Mouse (Mus musculus): ENCODE data around the gene 4930579F01Rik.

The 4930579F01Rik gene

DNA sequence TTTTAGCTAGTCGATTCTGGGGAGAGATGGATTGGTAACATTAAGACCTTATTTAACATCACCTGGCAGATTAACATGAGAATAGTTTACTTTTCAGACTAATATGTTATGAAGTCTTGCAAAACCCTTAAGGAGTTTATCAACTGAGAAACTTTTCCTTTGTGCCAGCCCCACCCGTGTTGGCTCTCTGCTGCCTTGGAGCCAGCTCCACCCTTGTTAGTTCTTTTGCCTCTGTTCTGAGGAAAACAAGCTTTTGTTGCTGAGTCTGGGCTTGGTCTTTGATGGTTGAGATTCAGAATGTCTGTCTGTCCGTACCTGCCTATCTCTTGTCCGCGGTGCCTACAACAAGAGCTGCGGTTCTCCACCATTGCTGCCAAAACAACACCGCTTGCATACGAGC is 22.5 kb upstream of the 4930579F01Rik start:
- DNase-seq (ENCODE audit: low spot score in 2 of 2) = no peak

GRCm38 (mm10) chr3:138215395-138215989 is 21.9 kb upstream of the 4930579F01Rik start:
- DNase-seq (ENCODE audit: low spot score in 2 of 2) = no peak

DNA sequence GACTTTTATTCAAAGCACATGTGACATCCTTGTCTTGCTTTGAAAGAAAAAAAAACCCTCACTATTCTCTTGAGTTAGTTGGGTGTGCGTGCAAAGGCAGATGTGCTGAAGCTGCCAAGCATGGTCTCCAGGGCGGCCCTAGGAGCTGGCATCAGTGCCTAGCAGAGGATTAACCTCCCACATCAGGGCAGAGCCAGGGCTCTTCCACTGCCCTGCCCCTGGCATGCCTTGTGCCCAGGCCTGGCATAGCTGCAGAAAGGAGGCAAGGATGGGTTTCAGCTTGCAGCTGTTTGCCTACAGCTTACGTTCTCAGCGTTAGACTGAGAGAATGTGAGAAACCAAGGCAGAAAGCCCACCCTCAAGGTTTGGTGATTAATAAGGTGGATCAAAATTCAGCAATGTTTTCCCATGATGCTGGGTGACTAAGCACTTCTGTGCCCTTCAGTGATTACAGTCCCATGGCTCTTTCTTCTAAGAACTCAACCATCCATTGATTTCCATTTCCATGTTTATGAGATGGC is 18.9 kb upstream of the 4930579F01Rik start:
- no peak for DNase-seq (ENCODE audit: low spot score in 2 of 2)

DNA sequence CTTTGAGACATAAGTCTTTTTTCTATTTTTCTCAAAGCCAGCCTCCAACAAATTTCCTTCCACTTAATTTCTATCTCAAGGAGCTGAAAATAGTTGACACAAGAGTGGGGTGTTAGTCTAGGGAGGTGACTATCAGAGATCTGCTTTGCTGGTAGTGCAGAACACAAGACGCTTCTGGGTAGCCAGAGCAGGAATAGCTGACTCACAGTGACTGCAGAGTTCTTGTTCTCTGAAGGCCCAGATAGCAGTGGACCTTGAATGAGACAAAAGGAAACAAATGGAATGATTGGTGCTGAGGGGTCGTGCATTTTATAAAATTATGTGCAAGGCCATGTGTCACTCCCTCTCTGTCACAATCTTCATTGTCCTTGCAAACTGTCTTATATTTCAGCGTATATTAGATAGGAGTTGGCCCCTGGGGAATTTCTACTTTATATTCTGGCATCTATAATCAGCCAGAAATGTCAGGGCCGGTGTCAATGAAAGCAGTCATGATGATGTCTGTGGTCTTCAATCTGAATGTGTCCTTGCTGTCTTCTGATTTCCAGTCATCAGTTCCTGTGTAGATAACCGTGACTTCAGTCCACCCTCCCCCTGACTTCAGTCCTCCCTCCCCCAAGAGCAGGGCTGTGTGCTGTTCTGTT is 16.9 kb upstream of the 4930579F01Rik start:
- no peak for DNase-seq (ENCODE audit: low spot score in 2 of 2)

DNA sequence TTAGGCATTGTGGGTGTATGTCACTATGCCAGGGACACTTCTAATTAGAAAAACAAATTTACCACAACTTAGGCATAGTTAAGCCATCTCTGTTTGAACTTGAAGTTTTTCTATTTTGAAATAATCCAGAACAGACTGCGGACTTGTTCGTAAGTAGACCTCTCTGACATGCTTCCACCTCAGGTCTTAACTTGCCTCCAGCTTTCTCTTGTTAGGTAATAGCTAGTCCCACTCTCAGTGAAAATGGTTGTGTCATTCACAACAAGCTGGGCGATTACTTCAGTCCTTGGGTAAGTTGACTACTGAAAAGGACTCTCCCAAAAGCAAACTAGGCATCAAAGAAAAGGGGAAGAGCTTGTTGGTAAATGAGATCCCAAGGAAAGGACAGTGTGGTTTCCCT is 15.2 kb upstream of the 4930579F01Rik start:
- no peak for DNase-seq (ENCODE audit: low spot score in 2 of 2)

GRCm38 (mm10) chr3:138198722-138199068 is 5.1 kb upstream of the 4930579F01Rik start:
- no peak for DNase-seq (ENCODE audit: low spot score in 2 of 2)

DNA sequence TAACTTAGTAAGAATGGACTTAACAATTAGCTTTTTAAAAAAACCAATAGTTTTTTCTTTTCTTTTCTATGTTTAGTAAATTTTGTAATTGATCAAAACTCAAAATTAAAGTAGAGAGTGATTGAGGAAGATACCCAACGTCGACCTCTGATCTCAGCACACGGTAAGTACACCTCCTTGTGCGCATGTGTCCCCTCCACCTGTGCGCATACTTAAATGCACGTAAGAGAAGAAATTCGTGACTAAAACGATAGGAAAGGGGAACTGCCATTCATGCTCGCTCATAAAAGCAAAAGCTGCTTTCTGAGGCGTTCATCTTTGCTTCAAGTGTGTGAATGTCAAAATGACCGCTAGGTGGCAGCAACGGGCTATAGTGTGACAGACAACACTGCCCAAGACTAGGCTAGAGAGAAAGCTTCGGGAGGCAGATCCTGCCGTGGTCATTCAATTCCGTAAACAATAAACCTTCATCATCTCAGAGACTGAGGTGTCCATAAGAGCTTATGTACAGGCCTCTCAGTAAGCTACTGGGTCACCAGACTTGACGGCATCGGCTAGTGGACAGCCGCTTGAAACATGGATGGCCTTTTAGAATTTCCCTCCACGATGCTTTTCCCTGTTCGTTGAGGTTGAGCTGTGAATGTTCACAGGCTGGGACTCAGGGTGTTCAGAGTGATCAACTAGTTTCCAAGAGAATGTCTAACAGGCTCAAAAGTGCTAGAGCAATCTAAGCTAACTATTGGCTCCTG is 4.5 kb upstream of the 4930579F01Rik start:
- DNase-seq (ENCODE audit: low spot score in 2 of 2) = peak; percentile 54 to 69

GRCm38 (mm10) chr3:138197556-138197955 is 3.9 kb upstream of the 4930579F01Rik start:
- DNase-seq (ENCODE audit: low spot score in 2 of 2) = no peak

GRCm38 (mm10) chr3:138197093-138197492 is 3.5 kb upstream of the 4930579F01Rik start:
- DNase-seq (ENCODE audit: low spot score in 2 of 2) = no peak

- no peak for DNase-seq (ENCODE audit: low spot score in 2 of 2)
Measured at GRCm38 (mm10) chr3:138192260-138192659, 1.4 kb downstream of the 4930579F01Rik start.

- DNase-seq (ENCODE audit: low spot score in 2 of 2) = no peak
Measured at GRCm38 (mm10) chr3:138185995-138186930, 7.4 kb downstream of the 4930579F01Rik start.

DNA sequence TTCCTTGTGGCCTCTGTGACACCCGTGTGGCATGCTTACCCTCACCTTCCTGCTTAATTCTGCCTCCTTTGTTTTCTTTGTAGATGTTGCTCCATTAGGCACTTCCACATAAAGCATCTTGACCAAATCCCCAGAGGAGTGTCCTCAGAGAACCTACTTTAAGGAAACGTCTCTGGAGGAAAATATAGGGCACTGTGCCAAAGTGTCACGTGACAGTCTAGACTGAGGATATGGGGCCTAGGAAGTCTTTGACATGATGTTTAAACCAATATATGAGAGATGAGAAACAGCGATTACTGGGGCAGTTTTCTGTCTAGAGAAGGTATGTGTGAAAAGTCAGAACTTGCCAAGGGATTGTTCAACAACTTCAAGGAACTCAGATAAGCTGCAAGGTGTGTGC is 8.3 kb downstream of the 4930579F01Rik start:
- DNase-seq (ENCODE audit: low spot score in 2 of 2) = no peak

- no peak for DNase-seq (ENCODE audit: low spot score in 2 of 2)
Measured at GRCm38 (mm10) chr3:138183371-138183770, 10.3 kb downstream of the 4930579F01Rik start.

DNA sequence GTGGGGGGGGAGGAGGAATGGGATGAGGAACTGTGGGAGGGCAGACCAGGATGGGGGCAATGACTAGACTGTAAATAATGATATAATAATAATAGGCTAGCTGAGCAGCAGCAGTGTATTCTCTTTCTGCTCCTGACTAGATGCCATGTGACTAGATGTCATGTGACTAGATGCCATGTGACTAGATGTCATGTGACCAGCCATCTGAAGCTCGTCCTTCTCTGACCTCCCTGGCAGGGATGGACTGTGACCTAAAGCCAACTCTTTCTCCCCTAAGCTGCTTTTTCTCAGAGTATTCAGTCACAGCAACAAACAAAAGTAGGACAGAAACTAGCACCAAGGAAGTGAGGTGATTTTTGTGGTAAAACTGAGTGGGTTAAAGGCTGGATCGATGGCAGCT is 11.6 kb downstream of the 4930579F01Rik start:
- no peak for DNase-seq (ENCODE audit: low spot score in 2 of 2)

DNA sequence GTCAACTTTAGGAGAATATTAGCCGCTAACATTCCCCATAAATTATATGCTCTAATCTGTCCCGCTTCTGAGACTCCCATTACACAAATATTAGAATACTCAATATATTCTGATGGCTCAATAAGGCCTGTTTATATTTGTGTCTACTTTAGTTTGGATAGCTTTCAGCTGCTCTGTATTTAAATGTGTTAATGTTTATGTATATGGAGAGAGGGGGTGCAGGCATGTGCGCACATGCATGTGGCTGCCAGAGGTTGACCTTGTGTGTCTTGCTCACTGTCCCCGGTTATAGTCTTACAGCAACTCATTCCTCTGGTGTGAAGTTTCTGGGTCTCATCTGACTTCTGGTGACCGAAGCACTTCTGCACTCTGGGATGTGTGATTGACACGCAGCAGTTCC is 18.1 kb downstream of the 4930579F01Rik start:
- no peak for DNase-seq (ENCODE audit: low spot score in 2 of 2)

DNA sequence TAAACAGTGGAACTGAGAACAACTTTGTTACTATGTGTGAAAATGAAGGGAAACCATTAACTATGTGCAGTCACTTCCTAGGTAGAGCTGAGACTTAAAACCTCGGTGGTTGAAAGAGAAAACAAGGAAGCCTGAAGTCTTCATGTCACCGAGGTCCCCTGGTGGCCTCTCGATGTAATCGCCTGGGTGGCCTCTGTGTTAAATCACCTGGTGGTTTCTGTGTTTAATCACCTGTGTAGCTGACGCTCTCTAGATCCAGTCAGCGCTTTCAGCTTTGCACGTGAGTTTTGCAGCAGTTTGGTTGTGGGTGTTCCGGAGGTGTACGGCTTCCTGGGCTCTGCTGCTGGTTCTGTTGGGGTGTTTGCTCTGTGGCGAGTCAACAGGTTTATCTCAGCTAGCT is 20.3 kb downstream of the 4930579F01Rik start:
- no peak for DNase-seq (ENCODE audit: low spot score in 2 of 2)

GRCm38 (mm10) chr3:138162553-138163183 is 31.0 kb downstream of the 4930579F01Rik start:
- no peak for DNase-seq (ENCODE audit: low spot score in 2 of 2)

GRCm38 (mm10) chr3:138161623-138162022 is 32.0 kb downstream of the 4930579F01Rik start:
- no peak for DNase-seq (ENCODE audit: low spot score in 2 of 2)

GRCm38 (mm10) chr3:138156651-138157050 is 37.0 kb downstream of the 4930579F01Rik start:
- DNase-seq (ENCODE audit: low spot score in 2 of 2) = no peak

- DNase-seq (ENCODE audit: low spot score in 2 of 2) = no peak
Measured at GRCm38 (mm10) chr3:138155062-138155461, 38.6 kb downstream of the 4930579F01Rik start.

- DNase-seq (ENCODE audit: low spot score in 2 of 2) = no peak
Measured at GRCm38 (mm10) chr3:138148811-138149210, 44.8 kb downstream of the 4930579F01Rik start.

Data from natural killer cell, adult 2 months (primary cell).